Mouse (Mus musculus): Measurements from ENCODE around the gene Ranbp1. TPM values are rescaled to one million over a fixed set of nuclear protein-coding genes. Genes with fewer than 3 reads are reported as not detected.

The Ranbp1 gene
- polyA plus RNA-seq, 1 experiment, result 85.0 TPM

GRCm38 (mm10) chr16:18227897-18228422 is 20.6 kb downstream of the Ranbp1 start:
- H3K4me3 ChIP-seq (ENCODE audit: insufficient read depth, low read length), result no peak overlapping the region
- peaks cover 6% of the 10 kb centered on the region; the same call in 1 of the 2 replicates for H3K4me1 ChIP-seq (ENCODE audit: control insufficient read depth, insufficient read depth, low read length)
- no peak overlapping the region for H3K27ac ChIP-seq (ENCODE audit: insufficient read depth, low read depth, low read length)
- no peak for TF ChIP-seq CTCF (IDR thresholded peaks at IDR 0.05; ENCODE audit: low read depth, low read length)
- TF ChIP-seq POLR2A (IDR thresholded peaks at IDR 0.05; ENCODE audit: borderline replicate concordance, low read depth, low read length), result no peak

GRCm38 (mm10) chr16:18227187-18227586 is 21.3 kb downstream of the Ranbp1 start:
- peaks cover 6% of the 10 kb centered on the region; the same call in 1 of the 2 replicates for H3K4me1 ChIP-seq (ENCODE audit: control insufficient read depth, insufficient read depth, low read length)
- H3K4me3 ChIP-seq (ENCODE audit: insufficient read depth, low read length), result no peak overlapping the region
- no peak for TF ChIP-seq POLR2A (IDR thresholded peaks at IDR 0.05; ENCODE audit: borderline replicate concordance, low read depth, low read length)
- TF ChIP-seq CTCF (IDR thresholded peaks at IDR 0.05; ENCODE audit: low read depth, low read length), result no peak
- H3K27ac ChIP-seq (ENCODE audit: insufficient read depth, low read depth, low read length), result no peak overlapping the region

- Histone ChIP-seq H3K4me3 (ENCODE audit: insufficient read depth, low read length) (no peak overlapping the region), H3K4me1 (ENCODE audit: control insufficient read depth, insufficient read depth, low read length) (peaks cover 15% of the 10 kb centered on the region), H3K27ac (ENCODE audit: insufficient read depth, low read depth, low read length) (no peak overlapping the region)
- TF ChIP-seq CTCF (IDR thresholded peaks at IDR 0.05; ENCODE audit: low read depth, low read length), result no peak
- no peak for TF ChIP-seq POLR2A (IDR thresholded peaks at IDR 0.05; ENCODE audit: borderline replicate concordance, low read depth, low read length)
Measured at GRCm38 (mm10) chr16:18222188-18222587, 26.3 kb downstream of the Ranbp1 start.

DNA sequence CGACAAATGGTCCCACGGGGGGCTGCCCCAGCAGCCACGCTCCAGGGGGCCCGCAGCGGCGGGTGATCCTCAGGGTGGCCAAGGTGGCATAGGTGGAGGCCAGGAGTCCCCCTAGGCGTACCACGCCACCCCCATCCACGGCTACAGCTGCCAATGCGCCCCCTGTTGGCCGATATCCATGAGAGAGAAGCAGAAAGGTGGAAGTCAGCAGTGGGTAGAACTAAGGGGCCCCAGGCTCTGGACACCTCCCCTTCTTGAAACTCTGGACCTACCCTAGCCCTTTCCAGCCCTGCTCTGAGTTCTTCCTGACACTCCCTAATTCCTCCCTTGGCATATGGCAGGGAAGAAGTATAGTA is 27.0 kb downstream of the Ranbp1 start:
- Histone ChIP-seq H3K4me3 (ENCODE audit: insufficient read depth, low read length) (no peak overlapping the region), H3K4me1 (ENCODE audit: control insufficient read depth, insufficient read depth, low read length) (peaks cover 15% of the 10 kb centered on the region), H3K27ac (ENCODE audit: insufficient read depth, low read depth, low read length) (no peak overlapping the region)
- TF ChIP-seq POLR2A (IDR thresholded peaks at IDR 0.05; ENCODE audit: borderline replicate concordance, low read depth, low read length) (no peak), CTCF (IDR thresholded peaks at IDR 0.05; ENCODE audit: low read depth, low read length) (0 out of 2 replicates have a peak, but pooled peaks have one; percentile 15)

DNA sequence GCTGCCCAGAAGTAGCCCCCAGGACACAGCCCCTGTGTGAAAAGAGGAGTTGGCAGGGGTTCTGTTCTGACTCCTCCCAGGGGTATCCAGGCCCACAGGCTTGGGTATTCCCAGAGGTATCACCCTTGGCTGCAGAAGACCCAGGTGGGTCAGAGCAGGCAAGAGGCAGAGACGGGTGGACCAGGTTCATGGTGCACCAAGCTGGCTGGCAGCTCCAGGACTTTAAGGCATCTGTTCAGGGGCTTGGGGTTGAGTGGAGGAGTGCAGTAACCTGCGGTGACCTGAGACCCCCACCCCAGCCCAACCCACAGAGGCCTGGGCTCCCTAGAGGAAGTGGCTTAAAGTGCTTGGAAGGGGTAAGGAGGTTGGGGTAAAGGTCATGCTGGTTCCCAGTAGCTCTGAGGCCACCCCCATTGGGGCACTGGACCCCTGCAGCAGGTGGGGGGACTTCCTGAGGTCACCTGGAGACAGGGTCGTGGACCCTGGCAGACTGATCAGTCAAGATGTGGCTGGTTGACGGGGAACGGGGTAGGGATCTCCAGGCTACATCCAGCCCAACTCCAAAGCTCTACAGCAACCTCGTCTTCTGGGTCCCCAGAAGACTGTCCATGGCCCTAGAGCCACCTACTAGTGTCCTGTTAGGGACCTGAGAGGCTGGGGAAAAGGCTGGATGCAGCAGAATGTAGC is 27.5 kb downstream of the Ranbp1 start:
- TF ChIP-seq CTCF (IDR thresholded peaks at IDR 0.05; ENCODE audit: low read depth, low read length) (no peak), POLR2A (IDR thresholded peaks at IDR 0.05; ENCODE audit: borderline replicate concordance, low read depth, low read length) (no peak)
- H3K4me1 ChIP-seq (ENCODE audit: control insufficient read depth, insufficient read depth, low read length), result peaks cover 15% of the 10 kb centered on the region
- no peak overlapping the region for H3K4me3 ChIP-seq (ENCODE audit: insufficient read depth, low read length)
- no peak overlapping the region for H3K27ac ChIP-seq (ENCODE audit: insufficient read depth, low read depth, low read length)

DNA sequence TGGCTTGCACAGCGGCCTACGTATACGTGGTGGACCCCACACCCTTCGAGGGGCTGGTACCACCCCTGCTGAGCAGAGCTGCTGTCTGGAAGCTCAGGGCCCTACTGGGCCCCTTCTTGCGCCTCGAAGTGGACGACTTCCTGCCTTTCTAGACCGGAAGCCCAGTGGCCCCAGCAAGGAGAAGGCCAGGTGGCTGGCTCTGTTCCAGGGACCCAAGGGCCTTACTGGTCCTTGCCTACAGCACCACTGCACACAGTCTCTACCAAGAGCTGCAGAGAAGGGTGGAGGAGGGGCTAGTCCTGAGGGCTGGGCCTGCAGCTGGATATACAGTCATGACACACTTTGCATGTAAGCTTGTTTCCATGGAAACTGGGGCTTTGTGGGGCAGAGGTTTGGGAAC is 28.5 kb downstream of the Ranbp1 start:
- H3K4me1 ChIP-seq (ENCODE audit: control insufficient read depth, insufficient read depth, low read length), result peaks cover 15% of the 10 kb centered on the region
- TF ChIP-seq CTCF (IDR thresholded peaks at IDR 0.05; ENCODE audit: low read depth, low read length) (no peak), POLR2A (IDR thresholded peaks at IDR 0.05; ENCODE audit: borderline replicate concordance, low read depth, low read length) (no peak)
- no peak overlapping the region for H3K27ac ChIP-seq (ENCODE audit: insufficient read depth, low read depth, low read length)
- no peak overlapping the region for H3K4me3 ChIP-seq (ENCODE audit: insufficient read depth, low read length)

GRCm38 (mm10) chr16:18218580-18218996 is 29.9 kb downstream of the Ranbp1 start:
- H3K4me3 ChIP-seq (ENCODE audit: insufficient read depth, low read length), result no peak overlapping the region
- no peak overlapping the region for H3K27ac ChIP-seq (ENCODE audit: insufficient read depth, low read depth, low read length)
- H3K4me1 ChIP-seq (ENCODE audit: control insufficient read depth, insufficient read depth, low read length), result peaks cover 15% of the 10 kb centered on the region
- no peak for TF ChIP-seq CTCF (IDR thresholded peaks at IDR 0.05; ENCODE audit: low read depth, low read length)
- no peak for TF ChIP-seq POLR2A (IDR thresholded peaks at IDR 0.05; ENCODE audit: borderline replicate concordance, low read depth, low read length)

- TF ChIP-seq POLR2A (IDR thresholded peaks at IDR 0.05; ENCODE audit: borderline replicate concordance, low read depth, low read length) (no peak), CTCF (IDR thresholded peaks at IDR 0.05; ENCODE audit: low read depth, low read length) (no peak)
- peaks cover 15% of the 10 kb centered on the region for H3K4me1 ChIP-seq (ENCODE audit: control insufficient read depth, insufficient read depth, low read length)
- H3K27ac ChIP-seq (ENCODE audit: insufficient read depth, low read depth, low read length), result no peak within 1 kb of the TSS
- no peak within 1 kb of the TSS for H3K4me3 ChIP-seq (ENCODE audit: insufficient read depth, low read length)
Measured at GRCm38 (mm10) chr16:18217579-18217978, 31.0 kb downstream of the Ranbp1 start, which contains the start of gene Ccdc188. Ccdc188 (plus strand) TSS chr16:18217879.

GRCm38 (mm10) chr16:18214858-18215257 is 33.7 kb downstream of the Ranbp1 start:
- Histone ChIP-seq H3K4me3 (ENCODE audit: insufficient read depth, low read length) (no peak overlapping the region), H3K27ac (ENCODE audit: insufficient read depth, low read depth, low read length) (no peak overlapping the region), H3K4me1 (ENCODE audit: control insufficient read depth, insufficient read depth, low read length) (peaks cover 2% of the 10 kb centered on the region)
- no peak for TF ChIP-seq POLR2A (IDR thresholded peaks at IDR 0.05; ENCODE audit: borderline replicate concordance, low read depth, low read length)
- TF ChIP-seq CTCF (IDR thresholded peaks at IDR 0.05; ENCODE audit: low read depth, low read length), result no peak

DNA sequence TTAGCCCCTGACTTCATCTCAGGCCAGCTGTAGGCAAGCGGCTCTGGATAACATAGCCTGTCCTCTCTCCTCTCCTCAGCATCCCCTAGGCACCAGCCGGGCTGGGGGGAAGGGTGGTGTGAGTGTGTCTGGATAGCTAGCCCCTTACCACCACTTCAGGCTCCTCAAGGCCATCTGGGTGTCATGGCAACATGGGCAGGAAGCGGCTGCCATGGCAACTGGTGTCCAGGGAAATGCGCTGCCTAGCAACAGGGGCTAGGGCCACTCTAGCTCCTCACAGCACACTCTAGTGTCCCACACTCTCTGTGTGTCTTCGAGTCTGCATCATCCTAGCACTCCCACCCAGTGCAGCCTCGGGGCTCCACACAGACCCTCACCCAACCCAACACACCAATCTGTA is 34.8 kb downstream of the Ranbp1 start:
- Histone ChIP-seq H3K27ac (ENCODE audit: insufficient read depth, low read depth, low read length) (no peak overlapping the region), H3K4me1 (ENCODE audit: control insufficient read depth, insufficient read depth, low read length) (no peaks in the 10 kb centered on the region), H3K4me3 (ENCODE audit: insufficient read depth, low read length) (no peak overlapping the region)
- TF ChIP-seq POLR2A (IDR thresholded peaks at IDR 0.05; ENCODE audit: borderline replicate concordance, low read depth, low read length), result no peak
- TF ChIP-seq CTCF (IDR thresholded peaks at IDR 0.05; ENCODE audit: low read depth, low read length), result no peak
